Mouse (Mus musculus): Measurements from ENCODE around the gene Bach2. TPM values are rescaled to one million over a fixed set of nuclear protein-coding genes. Genes with fewer than 3 reads are reported as not detected.
A peak's percentile ranks its signal among the peaks of the same experiment; 100 is the strongest.

Gene Bach2
- polyA plus RNA-seq, 1 experiment from 2014 or later: 37.3 TPM

DNA sequence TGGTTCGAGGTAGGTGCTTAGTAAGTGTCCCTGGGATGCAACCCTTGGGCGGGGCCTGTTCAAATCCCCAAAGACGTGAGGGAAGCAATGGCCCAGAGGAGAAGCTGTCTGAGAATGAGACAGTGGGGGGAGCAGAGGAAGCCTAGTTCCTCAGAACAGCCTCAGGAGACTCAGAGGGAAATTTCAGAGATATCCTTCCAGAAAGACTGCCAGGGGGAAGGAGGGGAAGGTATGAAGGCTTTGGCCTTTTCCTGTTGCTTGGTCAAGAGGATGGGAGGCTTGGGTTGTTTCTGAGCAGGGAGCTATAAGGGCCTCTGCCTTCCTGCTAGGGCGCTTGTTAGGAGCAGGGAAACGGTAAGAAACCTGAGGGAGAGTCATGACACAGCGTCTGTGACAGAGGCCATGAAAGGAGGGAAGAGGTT is 137.9 kb downstream of the Bach2 start:
- Histone ChIP-seq H3K4me3 (no peak overlapping the region), H3K9ac (no peak overlapping the region), H3K9me3 (no peaks in the 10 kb centered on the region), H3K4me2 (replicated peaks) (no peak overlapping the region), H3K36me3 (no peaks in the 10 kb centered on the region), H3K27ac (no peak overlapping the region), H3K27me3 (replicated peaks) (no peaks in the 10 kb centered on the region), H3K4me1 (peaks cover 43% of the 10 kb centered on the region)
- 77% methylated on average over 6 of the region's 6 CpGs for whole genome bisulfite sequencing
- no peak for ATAC-seq (ENCODE audit: low FRiP score, low read depth)

- H3K9ac ChIP-seq: no peak overlapping the region
- H3K27me3 ChIP-seq (replicated peaks): no peaks in the 10 kb centered on the region
- WGBS: 93% methylated on average over 7 of the region's 7 CpGs
- H3K4me3 ChIP-seq: no peak overlapping the region
- no peak overlapping the region for H3K4me2 ChIP-seq (replicated peaks)
- no peaks in the 10 kb centered on the region for H3K9me3 ChIP-seq
- peaks cover 44% of the 10 kb centered on the region for H3K4me1 ChIP-seq
- no peaks in the 10 kb centered on the region for H3K36me3 ChIP-seq
- no peak for ATAC-seq (ENCODE audit: low FRiP score, low read depth)
- no peak overlapping the region for H3K27ac ChIP-seq
Observed at GRCm38 (mm10) chr4:32379140-32379539, 140.5 kb downstream of the Bach2 start.

DNA sequence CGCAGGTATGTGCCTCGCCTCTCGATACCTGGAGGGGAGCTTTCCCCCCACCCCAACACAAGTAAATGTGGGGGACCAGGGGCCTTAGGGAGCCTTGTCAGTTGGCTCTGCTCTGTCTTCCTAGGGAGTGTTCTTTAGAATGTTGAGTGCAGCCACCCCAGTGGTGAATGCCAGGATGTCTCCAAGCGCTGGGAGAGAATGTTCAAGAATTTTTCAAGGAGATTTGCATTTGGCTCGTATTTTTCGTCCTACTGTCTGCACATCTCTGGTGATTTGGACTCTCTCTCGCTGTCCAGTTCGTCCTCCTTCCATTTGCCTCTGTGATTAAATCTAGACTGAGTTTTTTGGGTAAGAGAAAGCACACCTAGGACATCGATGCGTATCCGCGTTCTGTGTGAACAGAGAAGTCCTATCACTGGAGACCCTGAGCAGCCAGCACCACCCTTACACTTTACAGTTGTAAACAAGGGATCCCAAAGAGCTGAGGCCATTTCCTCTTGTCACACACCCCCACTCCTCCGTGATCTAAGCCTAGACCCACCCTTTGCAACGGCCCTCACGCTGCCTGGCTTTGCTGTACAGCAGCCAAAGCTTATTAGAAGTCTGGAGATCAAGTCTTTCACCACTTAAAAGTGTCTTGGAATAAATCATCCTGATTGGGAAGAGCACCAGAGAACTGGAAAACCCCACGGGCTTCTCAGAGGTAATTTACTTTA is 143.2 kb downstream of the Bach2 start:
- Histone ChIP-seq H3K9ac (no peak overlapping the region), H3K36me3 (peaks cover 4% of the 10 kb centered on the region; the same call in 1 of the 2 replicates), H3K27ac (no peak overlapping the region), H3K4me2 (replicated peaks) (no peak overlapping the region), H3K9me3 (no peaks in the 10 kb centered on the region), H3K27me3 (replicated peaks) (no peaks in the 10 kb centered on the region), H3K4me3 (no peak overlapping the region), H3K4me1 (peaks cover 26% of the 10 kb centered on the region)
- WGBS: 71% methylated on average over 16 of the region's 16 CpGs
- 0 out of 2 replicates have a peak, but pooled peaks have one; percentile 44 for ATAC-seq (ENCODE audit: low FRiP score, low read depth)

DNA sequence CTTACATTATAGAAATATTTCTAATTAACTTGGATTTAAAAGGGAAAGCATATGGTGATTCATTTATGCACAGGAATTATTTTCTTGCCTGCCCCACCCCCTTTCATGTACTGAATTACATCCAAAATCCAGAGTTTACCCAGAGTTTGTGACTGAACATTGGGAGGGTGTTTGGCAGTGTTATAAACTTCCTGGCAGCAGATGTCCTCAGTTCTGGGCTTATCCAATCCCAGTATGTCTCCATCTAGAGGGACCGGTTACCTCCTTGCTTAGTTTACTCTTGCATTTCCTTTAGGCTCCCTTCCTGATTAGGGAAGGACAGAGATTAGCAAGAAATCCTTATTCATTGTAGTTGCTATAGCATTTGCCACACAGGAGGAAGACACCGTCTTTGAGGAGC is 146.5 kb downstream of the Bach2 start:
- Histone ChIP-seq H3K36me3 (peaks cover 4% of the 10 kb centered on the region; the same call in 1 of the 2 replicates), H3K4me1 (peaks cover 53% of the 10 kb centered on the region), H3K4me3 (no peak overlapping the region), H3K27me3 (replicated peaks) (no peaks in the 10 kb centered on the region), H3K9ac (no peak overlapping the region), H3K27ac (no peak overlapping the region), H3K4me2 (replicated peaks) (no peak overlapping the region), H3K9me3 (no peaks in the 10 kb centered on the region)
- no peak for ATAC-seq (ENCODE audit: low FRiP score, low read depth)
- WGBS: 96% methylated on average over 2 of the region's 2 CpGs

- no peak for ATAC-seq (ENCODE audit: low FRiP score, low read depth)
- H3K9ac ChIP-seq: no peak overlapping the region
- H3K4me2 ChIP-seq (replicated peaks): no peak overlapping the region
- H3K27me3 ChIP-seq (replicated peaks): no peaks in the 10 kb centered on the region
- no peak overlapping the region for H3K4me3 ChIP-seq
- H3K27ac ChIP-seq: no peak overlapping the region
- H3K36me3 ChIP-seq: peaks cover 4% of the 10 kb centered on the region; the same call in 1 of the 2 replicates
- 95% methylated on average over 14 of the region's 14 CpGs for WGBS
- H3K4me1 ChIP-seq: peaks cover 53% of the 10 kb centered on the region
- no peaks in the 10 kb centered on the region for H3K9me3 ChIP-seq
Observed at GRCm38 (mm10) chr4:32385623-32386022, 147.0 kb downstream of the Bach2 start.

DNA sequence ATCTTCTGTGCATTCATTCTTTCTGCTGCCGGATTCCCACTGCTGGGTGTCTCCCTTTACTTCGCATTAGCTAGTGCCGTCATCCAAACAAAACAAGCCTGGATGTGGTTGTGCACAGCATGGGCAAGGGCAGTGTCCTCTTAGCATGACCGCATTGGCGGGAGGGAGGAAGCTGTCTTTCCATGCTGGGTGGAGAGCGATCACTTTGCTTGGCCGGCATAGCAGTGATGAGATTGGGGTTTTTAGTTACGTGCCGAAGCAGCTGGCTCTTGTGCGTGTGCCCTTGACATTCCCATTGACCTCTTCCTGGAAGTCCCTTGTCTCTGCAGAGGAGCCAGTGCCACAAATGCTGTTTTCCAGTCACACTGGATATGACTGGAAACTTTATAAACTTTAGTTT is 147.7 kb downstream of the Bach2 start:
- H3K9ac ChIP-seq: no peak overlapping the region
- H3K4me1 ChIP-seq: peaks cover 49% of the 10 kb centered on the region
- no peak overlapping the region for H3K27ac ChIP-seq
- 82% methylated on average over 10 of the region's 10 CpGs for WGBS
- no peak for ATAC-seq (ENCODE audit: low FRiP score, low read depth)
- H3K4me3 ChIP-seq: no peak overlapping the region
- no peaks in the 10 kb centered on the region for H3K9me3 ChIP-seq
- H3K36me3 ChIP-seq: peaks cover 4% of the 10 kb centered on the region; the same call in 1 of the 2 replicates
- no peaks in the 10 kb centered on the region for H3K27me3 ChIP-seq (replicated peaks)
- H3K4me2 ChIP-seq (replicated peaks): no peak overlapping the region

- Histone ChIP-seq H3K36me3 (peaks cover 4% of the 10 kb centered on the region; the same call in 1 of the 2 replicates), H3K27ac (no peak overlapping the region), H3K4me3 (no peak overlapping the region), H3K4me2 (replicated peaks) (no peak overlapping the region), H3K9ac (no peak overlapping the region), H3K9me3 (no peaks in the 10 kb centered on the region), H3K4me1 (peaks cover 43% of the 10 kb centered on the region), H3K27me3 (replicated peaks) (no peaks in the 10 kb centered on the region)
- no peak for ATAC-seq (ENCODE audit: low FRiP score, low read depth)
- WGBS: 86% methylated on average over 8 of the region's 8 CpGs
Observed at GRCm38 (mm10) chr4:32386931-32387330, 148.3 kb downstream of the Bach2 start.

GRCm38 (mm10) chr4:32387479-32388240 is 149.1 kb downstream of the Bach2 start:
- ATAC-seq (ENCODE audit: low FRiP score, low read depth): no peak
- H3K27ac ChIP-seq: no peak overlapping the region

DNA sequence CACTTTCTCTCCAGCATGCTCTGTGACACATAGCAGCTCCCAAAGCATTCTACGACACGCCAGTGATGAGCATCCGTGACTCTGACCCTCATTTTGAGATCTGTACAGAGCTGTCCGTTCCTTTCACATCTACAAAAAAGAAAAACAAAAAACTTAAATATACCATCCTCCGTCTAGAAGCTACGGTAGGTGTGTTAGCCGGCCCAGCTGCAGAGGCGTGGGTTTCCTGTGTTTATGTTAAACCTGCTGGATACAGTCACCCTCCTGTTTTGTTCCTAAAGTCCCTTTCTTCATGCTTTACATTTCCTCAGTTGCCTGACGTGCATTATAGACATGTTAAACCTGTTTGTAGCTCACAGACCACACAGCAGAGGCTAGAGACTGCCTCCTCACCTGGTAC is 150.0 kb downstream of the Bach2 start:
- Histone ChIP-seq H3K36me3 (peaks cover 4% of the 10 kb centered on the region; the same call in 1 of the 2 replicates), H3K4me2 (replicated peaks) (no peak overlapping the region), H3K4me3 (no peak overlapping the region), H3K27ac (no peak overlapping the region), H3K9me3 (no peaks in the 10 kb centered on the region), H3K4me1 (peaks cover 35% of the 10 kb centered on the region), H3K27me3 (replicated peaks) (no peaks in the 10 kb centered on the region), H3K9ac (no peak overlapping the region)
- 83% methylated on average over 9 of the region's 9 CpGs for WGBS
- ATAC-seq (ENCODE audit: low FRiP score, low read depth): no peak

More at GRCm38 (mm10) chr4:32387479-32388240, 149.1 kb downstream of the Bach2 start:
- peaks cover 39% of the 10 kb centered on the region for H3K4me1 ChIP-seq
- no peaks in the 10 kb centered on the region for H3K9me3 ChIP-seq
- no peak overlapping the region for H3K4me3 ChIP-seq
- WGBS: 69% methylated on average over 11 of the region's 11 CpGs
- H3K9ac ChIP-seq: no peak overlapping the region
- peaks cover 4% of the 10 kb centered on the region; the same call in 1 of the 2 replicates for H3K36me3 ChIP-seq
- no peak overlapping the region for H3K4me2 ChIP-seq (replicated peaks)
- no peaks in the 10 kb centered on the region for H3K27me3 ChIP-seq (replicated peaks)

- Histone ChIP-seq H3K4me3 (no peak overlapping the region), H3K9me3 (no peaks in the 10 kb centered on the region), H3K27ac (no peak overlapping the region; the same call in 1 of the 2 replicates), H3K4me2 (replicated peaks) (no peak overlapping the region), H3K4me1 (peaks cover 36% of the 10 kb centered on the region), H3K36me3 (peaks cover 4% of the 10 kb centered on the region; the same call in 1 of the 2 replicates), H3K27me3 (replicated peaks) (no peaks in the 10 kb centered on the region), H3K9ac (no peak overlapping the region)
- ATAC-seq (ENCODE audit: low FRiP score, low read depth): no peak
- 68% methylated on average over 14 of the region's 14 CpGs for WGBS
Observed at GRCm38 (mm10) chr4:32389107-32389800, 150.7 kb downstream of the Bach2 start.

DNA sequence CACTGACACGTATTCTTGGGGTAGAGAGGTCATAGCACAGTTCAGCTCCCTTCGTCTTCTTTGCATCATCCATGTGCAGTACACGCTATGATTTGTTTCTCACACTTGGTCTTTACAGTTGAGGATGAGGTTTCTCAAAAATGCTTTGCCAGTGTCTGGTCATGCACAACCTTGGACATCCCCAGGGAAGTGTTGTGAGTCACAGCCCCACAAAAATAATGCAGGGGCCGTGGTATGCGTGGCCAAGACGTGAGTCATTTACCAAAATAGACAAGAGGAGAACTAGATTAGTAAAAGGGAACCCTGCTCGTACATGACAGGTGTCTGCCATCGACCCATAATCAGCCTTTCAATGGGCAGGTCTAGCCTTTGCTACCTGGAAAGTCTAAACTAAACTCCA is 152.7 kb downstream of the Bach2 start:
- H3K36me3 ChIP-seq: no peaks in the 10 kb centered on the region
- no peaks in the 10 kb centered on the region for H3K27me3 ChIP-seq (replicated peaks)
- H3K9me3 ChIP-seq: no peaks in the 10 kb centered on the region
- H3K9ac ChIP-seq: no peak overlapping the region
- H3K4me3 ChIP-seq: no peak overlapping the region
- no peak for ATAC-seq (ENCODE audit: low FRiP score, low read depth)
- WGBS: 93% methylated on average over 8 of the region's 8 CpGs
- H3K4me2 ChIP-seq (replicated peaks): no peak overlapping the region
- H3K4me1 ChIP-seq: peaks cover 39% of the 10 kb centered on the region
- H3K27ac ChIP-seq: no peak overlapping the region

DNA sequence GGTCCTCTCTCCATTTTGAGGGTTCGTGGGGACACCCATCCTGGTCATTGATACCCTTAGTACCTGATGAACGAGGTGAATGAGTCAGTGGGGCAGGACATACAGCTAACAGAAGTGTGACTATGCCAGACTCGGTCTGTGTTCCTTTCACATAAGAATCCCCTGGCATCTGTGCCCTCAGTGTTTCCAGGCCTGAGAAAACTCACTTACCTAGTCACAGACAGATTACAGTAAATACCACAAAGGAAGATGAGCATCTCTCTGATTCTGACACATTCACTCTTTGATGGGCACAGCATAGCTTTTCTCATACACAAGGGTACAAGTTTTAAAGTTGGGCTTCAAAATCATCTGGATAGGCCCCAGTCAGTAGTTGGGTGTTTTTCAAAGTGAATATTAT is 154.6 kb downstream of the Bach2 start:
- no peak overlapping the region for H3K4me2 ChIP-seq (replicated peaks)
- no peaks in the 10 kb centered on the region for H3K36me3 ChIP-seq
- H3K9me3 ChIP-seq: no peaks in the 10 kb centered on the region
- H3K4me3 ChIP-seq: no peak overlapping the region
- H3K27ac ChIP-seq: no peak overlapping the region
- H3K4me1 ChIP-seq: peaks cover 23% of the 10 kb centered on the region
- 84% methylated on average over 3 of the region's 3 CpGs for WGBS
- no peaks in the 10 kb centered on the region for H3K27me3 ChIP-seq (replicated peaks)
- no peak overlapping the region for H3K9ac ChIP-seq
- no peak for ATAC-seq (ENCODE audit: low FRiP score, low read depth)
